11 mouse cellular contexts compared by ENCODE assay signal in genomic region chr12:3609747-3610146, GRCm38 (mm10). TPM values are rescaled to one million over a fixed set of nuclear protein-coding genes. Genes with fewer than 3 reads are reported as not detected.
DNase-seq lines count a peak whose midpoint lies in the region; ATAC-seq and TF ChIP-seq lines count a peak whose summit lies in the region.
"Had no signal": no experiment of that assay in that cellular context is flagged by ENCODE, and none has a peak within 500 bp of the region (broad histone marks: within the 10 kb centered on the region; RNA-seq: fewer than 3 reads in every experiment).

No protein-coding gene starts in this region.

- TF ChIP-seq EP300 in lung, postnatal 0 days (IDR thresholded peaks at IDR 0.05) = no peak

- H3K4me1 ChIP-seq in embryonic facial prominence, embryonic 11.5 days (ENCODE audit: control insufficient read depth, insufficient read depth, low read length) = no peaks in the 10 kb centered on the region
- peaks cover 15% of the 10 kb centered on the region for H3K4me1 ChIP-seq in embryonic facial prominence, embryonic 10.5 days
- H3K4me1 ChIP-seq in lung, postnatal 0 days (ENCODE audit: insufficient read depth, low read depth, low read length) = no peaks in the 10 kb centered on the region
- H3K4me1 ChIP-seq: liver, embryonic 13.5 days; neural tube, embryonic 12.5 days had no signal

- no peak for ATAC-seq in embryonic facial prominence, embryonic 11.5 days (replicated peaks; ENCODE audit: insufficient number of reproducible peaks, low FRiP score, low TSS enrichment, low read depth)
- no peak for ATAC-seq in lung, postnatal 0 days

- H3K27me3 ChIP-seq in embryonic facial prominence, embryonic 11.5 days (ENCODE audit: control insufficient read depth, insufficient read depth, low read length) = no peaks in the 10 kb centered on the region
- H3K27me3 ChIP-seq in embryonic facial prominence, embryonic 10.5 days (replicated peaks; ENCODE audit: low read depth, poor library complexity, severe bottlenecking) = no peaks in the 10 kb centered on the region
- no peaks in the 10 kb centered on the region for H3K27me3 ChIP-seq in lung, postnatal 0 days (replicated peaks; ENCODE audit: insufficient read depth, low read length)
- no peaks in the 10 kb centered on the region for H3K27me3 ChIP-seq in splenic B cell, adult 2 months (ENCODE audit: control insufficient read depth, insufficient read depth, low read length, poor library complexity, severe bottlenecking)
- H3K27me3 ChIP-seq: liver, embryonic 13.5 days; neural tube, embryonic 12.5 days had no signal

- no peaks in the 10 kb centered on the region for H3K36me3 ChIP-seq in embryonic facial prominence, embryonic 11.5 days (replicated peaks; ENCODE audit: control insufficient read depth, insufficient read depth, low read depth, low read length)
- peaks cover 6% of the 10 kb centered on the region for H3K36me3 ChIP-seq in embryonic facial prominence, embryonic 10.5 days (replicated peaks)
- H3K36me3 ChIP-seq in lung, postnatal 0 days (ENCODE audit: insufficient read depth, low read length) = no peaks in the 10 kb centered on the region
- H3K36me3 ChIP-seq in splenic B cell, adult 2 months (ENCODE audit: control insufficient read depth, insufficient read depth, low read length, poor library complexity, severe bottlenecking) = no peaks in the 10 kb centered on the region; the same call in 1 of the 2 replicates
- H3K36me3 ChIP-seq: liver, embryonic 13.5 days; neural tube, embryonic 12.5 days had no signal

- no peak overlapping the region for H3K27ac ChIP-seq in embryonic facial prominence, embryonic 11.5 days (replicated peaks; ENCODE audit: low read depth, low read length)
- H3K27ac ChIP-seq in embryonic facial prominence, embryonic 10.5 days (replicated peaks) = no peak overlapping the region
- H3K27ac ChIP-seq in lung, postnatal 0 days (ENCODE audit: low read length) = no peak overlapping the region
- H3K27ac ChIP-seq: liver, embryonic 13.5 days; neural tube, embryonic 12.5 days had no signal

- no peak overlapping the region for H3K4me2 ChIP-seq in embryonic facial prominence, embryonic 11.5 days (ENCODE audit: low read depth, low read length)
- no peak overlapping the region for H3K4me2 ChIP-seq in lung, postnatal 0 days (replicated peaks; ENCODE audit: low read depth, low read length)
- H3K4me2 ChIP-seq: liver, embryonic 13.5 days; neural tube, embryonic 12.5 days had no signal

- H3K4me3 ChIP-seq in embryonic facial prominence, embryonic 11.5 days (ENCODE audit: low read depth, low read length) = no peak overlapping the region
- no peak overlapping the region for H3K4me3 ChIP-seq in embryonic facial prominence, embryonic 10.5 days
- H3K4me3 ChIP-seq in lung, postnatal 0 days (ENCODE audit: low read depth, low read length) = no peak overlapping the region
- H3K4me3 ChIP-seq: liver, embryonic 13.5 days; neural tube, embryonic 12.5 days had no signal

- no peaks in the 10 kb centered on the region for H3K9me3 ChIP-seq in embryonic facial prominence, embryonic 11.5 days (replicated peaks; ENCODE audit: control insufficient read depth, low read length)
- no peaks in the 10 kb centered on the region for H3K9me3 ChIP-seq in embryonic facial prominence, embryonic 10.5 days
- no peaks in the 10 kb centered on the region for H3K9me3 ChIP-seq in lung, postnatal 0 days (ENCODE audit: low read length)
- H3K9me3 ChIP-seq: liver, embryonic 13.5 days; neural tube, embryonic 12.5 days had no signal

- TF ChIP-seq CTCF in lung, postnatal 0 days (IDR thresholded peaks at IDR 0.05) = peak; percentile 52

- no peak overlapping the region for H3K9ac ChIP-seq in embryonic facial prominence, embryonic 11.5 days (replicated peaks; ENCODE audit: low read length)
- no peak overlapping the region for H3K9ac ChIP-seq in lung, postnatal 0 days (replicated peaks; ENCODE audit: low read depth)
- H3K9ac ChIP-seq: liver, embryonic 13.5 days; neural tube, embryonic 12.5 days had no signal

- peak; percentile 35 for DNase-seq in embryonic facial prominence, embryonic 11.5 days (ENCODE audit: low spot score)
- DNase-seq in embryonic facial prominence, embryonic 10.5 days (ENCODE audit: low spot score) = no peak
- no peak for DNase-seq in lung, postnatal 0 days (ENCODE audit: low spot score)
- DNase-seq in lung, adult 18-20 months = no peak
- peak; percentile 44 for DNase-seq in c-Kit-positive CD71-positive TER-119-negative erythroid progenitor cells, embryonic 14.5 days (ENCODE audit: low read depth)
- DNase-seq in splenic B cell, adult 2 months (ENCODE audit: low read depth, low spot score) = peak; percentile 64
- no peak for DNase-seq in gastrocnemius, postnatal 25 days
- no peak for DNase-seq in cerebellum, postnatal 36 days
- DNase-seq: kidney, adult 8-10 months; liver, embryonic 13.5 days had no signal

RNA-seq across cellular contexts. Expression of gene Dtnb, which starts 37.6 kb away (rescaled TPM):
- polyA plus RNA-seq in embryonic facial prominence, embryonic 11.5 days (2014; fragmentation: Nextera tagmentation; extraction: Ambion mirVana) = 40.4 and 43.6 TPM in 2 replicates
- 37.8 and 43.2 TPM in 2 replicates for polyA plus RNA-seq in embryonic facial prominence, embryonic 10.5 days (2016; fragmentation: Nextera tagmentation; extraction: Ambion mirVana)
- polyA plus RNA-seq in lung, postnatal 0 days (2015; fragmentation: Nextera tagmentation; extraction: Ambion mirVana) = 14.5 and 18.8 TPM in 2 replicates
- 1 to 10 TPM; 2.0 to 5.4 TPM for total RNA-seq in gastrocnemius, postnatal 25 days (2021)

Comparison
In these comparisons a context has a peak if more than half of its experiments do, and no peak if none do; other contexts are left out.
1. DNase-seq: peak in embryonic facial prominence, embryonic 11.5 days (single experiment), c-Kit-positive CD71-positive TER-119-negative erythroid progenitor cells, embryonic 14.5 days (single experiment) and splenic B cell, adult 2 months (single experiment); none in embryonic facial prominence, embryonic 10.5 days (single experiment), lung, postnatal 0 days (single experiment), lung, adult 18-20 months (0 of 2), gastrocnemius, postnatal 25 days (single experiment) and cerebellum, postnatal 36 days (0 of 2).